Mouse (Mus musculus): ENCODE results near the gene Olfr1286. TPM values are rescaled to one million over a fixed set of nuclear protein-coding genes. Genes with fewer than 3 reads are reported as not detected.

Olfr1286 gene
- polyA plus RNA-seq (2015; fragmentation: Nextera tagmentation; extraction: Ambion mirVana), result not detected in 2 replicates

GRCm38 (mm10) chr2:111422931-111423330 is at the start of gene Olfr1286:
TSS of gene Olfr1286 (minus strand) at chr2:111423115.
- DNase-seq (ENCODE audit: low spot score), result no peak

GRCm38 (mm10) chr2:111448842-111449241 is 25.9 kb upstream of the Olfr1286 start, which contains the start of gene Olfr1287:
TSS of gene Olfr1287 (plus strand) at chr2:111449142.
- no peak for DNase-seq (ENCODE audit: low spot score)

- no peak for DNase-seq (ENCODE audit: low spot score)
Measured at GRCm38 (mm10) chr2:111375222-111375621, 47.7 kb downstream of the Olfr1286 start, which contains the start of gene Olfr1284. TSS of gene Olfr1284 (plus strand) at chr2:111375522.

Other genes with a start within 250 kb of the Olfr1286 start
- not detected in 2 replicates for gene 4930430A15Rik, start 193.5 kb downstream of the Olfr1286 start, polyA plus RNA-seq (2015; fragmentation: Nextera tagmentation; extraction: Ambion mirVana)
- not detected in 2 replicates for gene Olfr1275, start 187.8 kb downstream of the Olfr1286 start, polyA plus RNA-seq (2015; fragmentation: Nextera tagmentation; extraction: Ambion mirVana)
- not detected in 2 replicates for gene Olfr1276, start 168.6 kb downstream of the Olfr1286 start, polyA plus RNA-seq (2015; fragmentation: Nextera tagmentation; extraction: Ambion mirVana)
- not detected in 2 replicates for gene Olfr1277, start 149.0 kb downstream of the Olfr1286 start, polyA plus RNA-seq (2015; fragmentation: Nextera tagmentation; extraction: Ambion mirVana)
- not detected in 2 replicates for gene Olfr1278, start 133.0 kb downstream of the Olfr1286 start, polyA plus RNA-seq (2015; fragmentation: Nextera tagmentation; extraction: Ambion mirVana)
- gene Olfr1279, start 122.5 kb downstream of the Olfr1286 start, polyA plus RNA-seq (2015; fragmentation: Nextera tagmentation; extraction: Ambion mirVana), result not detected in 2 replicates
- not detected in 2 replicates for gene Olfr1280, start 109.1 kb downstream of the Olfr1286 start, polyA plus RNA-seq (2015; fragmentation: Nextera tagmentation; extraction: Ambion mirVana)
- gene Olfr1281, start 96.6 kb downstream of the Olfr1286 start, polyA plus RNA-seq (2015; fragmentation: Nextera tagmentation; extraction: Ambion mirVana), result not detected in 2 replicates
- not detected in 2 replicates for gene Olfr1282, start 87.0 kb downstream of the Olfr1286 start, polyA plus RNA-seq (2015; fragmentation: Nextera tagmentation; extraction: Ambion mirVana)
- not detected in 2 replicates for gene Olfr1283, start 56.3 kb downstream of the Olfr1286 start, polyA plus RNA-seq (2015; fragmentation: Nextera tagmentation; extraction: Ambion mirVana)
- not detected in 2 replicates for gene Olfr1284, start 47.6 kb downstream of the Olfr1286 start, polyA plus RNA-seq (2015; fragmentation: Nextera tagmentation; extraction: Ambion mirVana)
- gene Olfr1287, start 26.0 kb upstream of the Olfr1286 start, polyA plus RNA-seq (2015; fragmentation: Nextera tagmentation; extraction: Ambion mirVana), result not detected in 2 replicates
- not detected in 2 replicates for gene Olfr1288, start 51.0 kb upstream of the Olfr1286 start, polyA plus RNA-seq (2015; fragmentation: Nextera tagmentation; extraction: Ambion mirVana)
- gene Olfr1289, start 57.7 kb upstream of the Olfr1286 start, polyA plus RNA-seq (2015; fragmentation: Nextera tagmentation; extraction: Ambion mirVana), result not detected in 2 replicates
- not detected in 2 replicates for gene Olfr1290, start 70.7 kb upstream of the Olfr1286 start, polyA plus RNA-seq (2015; fragmentation: Nextera tagmentation; extraction: Ambion mirVana)
- not detected in 2 replicates for gene Olfr1291-ps1, start 74.1 kb upstream of the Olfr1286 start, polyA plus RNA-seq (2015; fragmentation: Nextera tagmentation; extraction: Ambion mirVana)
- gene Olfr1293-ps, start 102.1 kb upstream of the Olfr1286 start, polyA plus RNA-seq (2015; fragmentation: Nextera tagmentation; extraction: Ambion mirVana), result not detected in 2 replicates
- gene Olfr1294, start 117.2 kb upstream of the Olfr1286 start, polyA plus RNA-seq (2015; fragmentation: Nextera tagmentation; extraction: Ambion mirVana), result not detected in 2 replicates
- gene Olfr1295, start 146.6 kb upstream of the Olfr1286 start, polyA plus RNA-seq (2015; fragmentation: Nextera tagmentation; extraction: Ambion mirVana), result not detected in 2 replicates
- not detected in 2 replicates for gene Olfr1297, start 203.4 kb upstream of the Olfr1286 start, polyA plus RNA-seq (2015; fragmentation: Nextera tagmentation; extraction: Ambion mirVana)
- not detected in 2 replicates for gene Olfr1298, start 226.1 kb upstream of the Olfr1286 start, polyA plus RNA-seq (2015; fragmentation: Nextera tagmentation; extraction: Ambion mirVana)
- gene Olfr1299, start 238.3 kb upstream of the Olfr1286 start, polyA plus RNA-seq (2015; fragmentation: Nextera tagmentation; extraction: Ambion mirVana), result not detected in 2 replicates

Data from thymus, postnatal 0 days (tissue).